Mouse (Mus musculus) heart, embryonic 11.5 days (tissue): ENCODE data around the gene Asb17. TPM values are rescaled to one million over a fixed set of nuclear protein-coding genes. Genes with fewer than 3 reads are reported as not detected.

Source experiments
- ATAC-seq: fragments of 200-750 bp; cut with Nextera tagmentation; replicated peaks from 2 replicates; pipeline ENCODE4 v1.8.0; 2017; ENCODE audit warnings: moderate library complexity; ENCODE audit not compliant: insufficient number of reproducible peaks, low FRiP score, low TSS enrichment
- H3K27ac ChIP-seq: fragments of 300-500 bp; sonication (generic); 2 replicates; pipeline ENCODE4 v1.5.1; 2014; ENCODE audit warnings: mild to moderate bottlenecking, low read depth, low read length
- H3K27me3 ChIP-seq: fragments of 300-500 bp; sonication (generic); 2 replicates; pipeline ENCODE4 v1.6.1; 2014; ENCODE audit warnings: mild to moderate bottlenecking, low read length, mixed read lengths; ENCODE audit not compliant: control insufficient read depth, insufficient read depth
- H3K36me3 ChIP-seq: fragments of 300-500 bp; sonication (generic); 2 replicates; pipeline ENCODE4 v1.6.1; 2014; ENCODE audit warnings: mild to moderate bottlenecking, low read length, moderate library complexity, mixed read lengths; ENCODE audit not compliant: control insufficient read depth, insufficient read depth
- H3K4me1 ChIP-seq: fragments of 300-500 bp; sonication (generic); 2 replicates; pipeline ENCODE4 v1.6.1; 2014; ENCODE audit warnings: low read length; ENCODE audit not compliant: control insufficient read depth, insufficient read depth
- H3K4me2 ChIP-seq: fragments of 300-500 bp; sonication (generic); 2 replicates; pipeline ENCODE4 v1.6.1; 2014; ENCODE audit warnings: mild to moderate bottlenecking, moderate library complexity
- H3K4me3 ChIP-seq: fragments of 300-500 bp; sonication (generic); 2 replicates; pipeline ENCODE4 v1.5.1; 2014; ENCODE audit warnings: low read depth, low read length
- H3K9ac ChIP-seq: fragments of 300-500 bp; sonication (generic); 2 replicates; pipeline ENCODE4 v1.6.1; 2014; ENCODE audit warnings: mild to moderate bottlenecking, low read depth, low read length, moderate library complexity
- H3K9me3 ChIP-seq: fragments of 300-500 bp; sonication (generic); replicated peaks from 2 replicates; pipeline ENCODE4 v1.6.1; 2016; ENCODE audit warnings: low read length; ENCODE audit not compliant: control insufficient read depth
- whole genome bisulfite sequencing: fragments of 180-500 bp; shearing (Covaris S2); extraction: QIAGEN DNeasy Blood & Tissue Kit; methylation state at CpG from one replicate; pipeline ENCODE4 v1.1.7; 2014; ENCODE audit not compliant: insufficient replicate concordance; 5-methylcytosine and 5-hydroxymethylcytosine counted together
- polyA plus RNA-seq: library from polyadenylated mRNA; unstranded; fragments of >200 nt; fragmentation: Nextera tagmentation; extraction: Ambion mirVana; gene quantifications from 2 replicates; pipeline ENCODE4 v1.2.1, GENCODE M21; 2014

Asb17 gene
- polyA plus RNA-seq, 1 experiment from 2014 or later = 2.7 TPM

DNA sequence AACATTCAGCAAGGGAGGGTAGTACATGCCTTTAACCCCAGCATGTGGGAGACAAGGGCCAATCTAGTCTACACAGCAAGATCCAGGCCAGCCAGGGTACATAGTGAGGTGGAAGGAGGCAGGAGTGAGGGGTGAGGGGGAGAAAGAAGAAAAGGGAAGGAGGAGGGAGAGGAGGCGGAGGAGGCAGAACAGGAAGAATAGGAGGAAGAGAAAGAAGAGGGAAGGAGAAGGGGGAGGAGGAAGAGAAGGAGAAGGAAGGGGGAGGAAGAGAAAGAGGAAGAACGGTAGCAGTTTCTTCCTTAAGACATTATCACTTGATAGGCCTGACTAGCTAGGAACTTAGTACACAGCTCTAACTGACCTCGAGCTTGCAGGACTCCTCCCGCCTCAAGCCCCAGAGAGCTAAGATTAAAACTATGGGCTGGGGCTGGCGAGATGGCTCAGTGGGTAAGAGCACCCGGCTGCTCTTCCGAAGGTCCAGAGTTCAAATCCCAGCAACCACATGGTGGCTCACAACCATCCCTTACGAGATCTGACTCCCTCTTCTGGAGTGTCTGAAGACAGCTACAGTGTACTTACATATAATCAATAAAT, 45.3 kb downstream of the Asb17 start:
- no peak overlapping the region for H3K4me3 ChIP-seq
- H3K36me3 ChIP-seq = no peaks in the 10 kb centered on the region
- 66% methylated on average over 7 of the region's 8 CpGs for WGBS
- ATAC-seq = no peak
- H3K27me3 ChIP-seq = no peaks in the 10 kb centered on the region
- no peak overlapping the region for H3K4me2 ChIP-seq
- no peak overlapping the region for H3K27ac ChIP-seq
- H3K9me3 ChIP-seq = no peaks in the 10 kb centered on the region
- H3K4me1 ChIP-seq = no peaks in the 10 kb centered on the region
- no peak overlapping the region for H3K9ac ChIP-seq

DNA sequence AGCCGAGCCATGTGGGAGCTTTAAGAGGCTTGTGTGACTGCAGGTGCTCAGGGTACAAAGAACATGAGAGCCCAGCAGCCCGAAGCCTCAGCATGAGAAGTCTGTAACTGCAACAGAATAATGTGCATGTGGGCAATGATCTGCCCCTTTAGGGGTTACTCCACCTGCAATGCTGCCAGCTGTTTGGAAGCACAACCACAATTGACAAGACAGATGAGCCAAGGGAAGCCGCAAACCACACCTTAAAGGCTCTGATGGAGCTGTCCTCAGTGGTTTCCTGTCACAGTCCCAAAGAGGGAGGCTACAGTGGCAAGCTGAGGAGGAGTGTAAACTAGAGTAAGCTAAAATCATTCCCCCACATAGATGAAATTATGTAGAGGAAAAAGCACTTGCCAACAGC, 51.4 kb downstream of the Asb17 start:
- H3K36me3 ChIP-seq = no peaks in the 10 kb centered on the region
- no peak overlapping the region for H3K27ac ChIP-seq
- ATAC-seq = no peak
- no peak overlapping the region for H3K4me2 ChIP-seq
- no peaks in the 10 kb centered on the region for H3K27me3 ChIP-seq
- WGBS = 73% methylated on average over 3 of the region's 3 CpGs
- no peaks in the 10 kb centered on the region for H3K4me1 ChIP-seq
- no peak overlapping the region for H3K9ac ChIP-seq
- H3K4me3 ChIP-seq = no peak overlapping the region
- no peaks in the 10 kb centered on the region for H3K9me3 ChIP-seq

DNA sequence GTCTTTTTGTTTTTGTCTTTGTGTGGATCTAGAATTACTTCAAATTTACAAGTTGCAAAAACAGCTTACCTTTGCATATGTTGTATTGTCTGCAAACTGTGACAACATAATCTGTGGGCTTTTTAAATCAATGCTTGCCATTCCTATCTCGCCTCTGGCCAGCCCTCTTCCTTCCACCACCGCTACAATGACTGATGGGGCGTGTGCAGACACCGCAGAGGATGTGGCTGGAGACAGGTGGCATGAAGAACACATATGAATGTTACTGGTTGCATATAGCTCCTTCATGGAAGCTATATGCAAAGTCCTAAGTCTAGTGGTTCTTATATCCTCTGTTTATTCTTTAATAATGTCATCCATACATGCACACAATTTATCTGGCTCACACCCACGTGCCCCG, 53.2 kb downstream of the Asb17 start:
- Histone ChIP-seq H3K27me3 (no peaks in the 10 kb centered on the region), H3K36me3 (no peaks in the 10 kb centered on the region), H3K9ac (no peak overlapping the region), H3K9me3 (no peaks in the 10 kb centered on the region), H3K4me3 (no peak overlapping the region), H3K4me1 (no peaks in the 10 kb centered on the region), H3K4me2 (no peak overlapping the region), H3K27ac (no peak overlapping the region)
- WGBS = 56% methylated on average over 6 of the region's 6 CpGs
- ATAC-seq = no peak

DNA sequence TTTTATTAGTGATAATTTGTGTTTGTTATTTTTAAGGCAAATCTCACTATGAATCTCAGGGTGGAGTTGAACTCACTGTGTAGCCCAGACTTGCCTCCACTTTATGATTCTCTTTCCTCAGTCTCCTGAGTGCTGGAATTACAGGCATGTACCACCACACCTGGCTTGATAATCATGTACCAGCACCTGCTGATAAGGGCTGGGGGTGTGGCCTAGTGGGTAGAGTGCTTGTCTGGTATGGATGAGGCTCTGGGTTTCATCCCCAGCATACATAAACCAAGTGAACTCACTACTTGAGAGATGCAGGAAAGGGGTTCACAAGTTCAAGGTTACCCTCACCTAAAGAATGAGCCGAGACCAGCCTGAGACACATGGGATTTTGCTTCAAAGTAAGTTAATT, 57.9 kb downstream of the Asb17 start:
- WGBS = 65% methylated on average over 1 of the region's 1 CpGs
- no peak for ATAC-seq

GRCm38 (mm10) chr3:153902595-153902994, 58.6 kb downstream of the Asb17 start:
- H3K9ac ChIP-seq = no peak overlapping the region
- peaks cover 29% of the 10 kb centered on the region for H3K36me3 ChIP-seq
- no peak overlapping the region for H3K4me3 ChIP-seq
- H3K4me1 ChIP-seq = 0 out of 2 replicates have a peak, but pooled peaks cover 3% of the 10 kb centered on the region
- ATAC-seq = no peak
- H3K9me3 ChIP-seq = no peaks in the 10 kb centered on the region
- H3K27me3 ChIP-seq = no peaks in the 10 kb centered on the region
- 53% methylated on average over 3 of the region's 3 CpGs for WGBS
- H3K27ac ChIP-seq = no peak overlapping the region; the same call in 1 of the 2 replicates
- no peak overlapping the region for H3K4me2 ChIP-seq

More for the DNA sequence above, 57.9 kb downstream of the Asb17 start:
- no peaks in the 10 kb centered on the region for H3K27me3 ChIP-seq
- H3K4me2 ChIP-seq = no peak overlapping the region
- no peak overlapping the region for H3K27ac ChIP-seq
- H3K4me3 ChIP-seq = no peak overlapping the region
- H3K9me3 ChIP-seq = no peaks in the 10 kb centered on the region
- H3K36me3 ChIP-seq = peaks cover 23% of the 10 kb centered on the region
- no peak overlapping the region for H3K9ac ChIP-seq
- 0 out of 2 replicates have a peak, but pooled peaks cover 3% of the 10 kb centered on the region for H3K4me1 ChIP-seq

DNA sequence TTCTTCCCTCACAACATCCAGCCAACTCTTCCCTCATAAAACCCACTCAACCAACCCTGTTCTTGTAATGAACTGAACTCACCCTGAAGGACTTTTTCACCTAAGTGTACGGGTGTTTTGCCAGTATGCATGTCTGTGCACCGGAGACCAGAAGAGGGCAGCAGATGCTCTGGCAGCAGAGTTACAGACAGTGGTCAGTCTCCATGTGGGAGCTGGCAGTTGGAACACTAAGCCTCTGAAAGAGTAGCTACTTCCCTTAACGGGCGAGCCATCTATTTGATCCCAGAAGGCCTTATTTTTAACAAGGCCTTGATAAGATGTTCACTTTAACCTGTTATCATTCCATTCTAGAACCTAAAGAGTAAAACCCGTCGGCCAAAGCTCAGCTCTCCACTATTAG, 60.6 kb downstream of the Asb17 start:
- 66% methylated on average over 6 of the region's 6 CpGs for WGBS
- H3K9me3 ChIP-seq = no peaks in the 10 kb centered on the region
- no peak for ATAC-seq
- peaks cover 21% of the 10 kb centered on the region for H3K4me1 ChIP-seq
- H3K4me2 ChIP-seq = no peak overlapping the region
- no peaks in the 10 kb centered on the region for H3K27me3 ChIP-seq
- no peak overlapping the region for H3K4me3 ChIP-seq
- peaks cover 46% of the 10 kb centered on the region for H3K36me3 ChIP-seq
- H3K9ac ChIP-seq = no peak overlapping the region
- H3K27ac ChIP-seq = no peak overlapping the region

Other genes with a start within 250 kb of the Asb17 start
- 29.6 and 33.6 TPM in 2 replicates for gene St6galnac3, start 119.0 kb upstream of the Asb17 start, polyA plus RNA-seq
- 0.09 TPM in 1 of 2 replicates, not detected in the other for gene Msh4, start 61.9 kb downstream of the Asb17 start, polyA plus RNA-seq
- 53.4 and 59.1 TPM in 2 replicates for gene Rabggtb, start 68.8 kb downstream of the Asb17 start, polyA plus RNA-seq
- 160 and 165 TPM in 2 replicates for gene Acadm, start 100.4 kb downstream of the Asb17 start, polyA plus RNA-seq
- gene Slc44a5, start 129.2 kb downstream of the Asb17 start, polyA plus RNA-seq = 1.8 TPM in 2 replicates